Mouse (Mus musculus) hindbrain, embryonic 16.5 days (tissue): ENCODE results near the gene Tmem132a. TPM values are rescaled to one million over a fixed set of nuclear protein-coding genes. Genes with fewer than 3 reads are reported as not detected.

ENCODE experiments used
- ATAC-seq: fragments of 200-750 bp; cut with Nextera tagmentation; 2 replicates; pipeline ENCODE4 v1.8.0; 2017; ENCODE audit warnings: moderate TSS enrichment, moderate library complexity
- H3K27ac ChIP-seq: fragments of 300-500 bp; sonication (generic); 2 replicates; pipeline ENCODE4 v1.5.1; 2014; ENCODE audit warnings: low read depth, mild to moderate bottlenecking, control low read depth, low read length, moderate library complexity
- H3K27me3 ChIP-seq: fragments of 300-500 bp; sonication (generic); replicated peaks from 2 replicates; pipeline ENCODE4 v1.6.1; 2014; ENCODE audit warnings: low read length; ENCODE audit not compliant: control insufficient read depth, insufficient read depth
- H3K36me3 ChIP-seq: fragments of 300-500 bp; sonication (generic); 2 replicates; pipeline ENCODE4 v1.6.1; 2014; ENCODE audit warnings: mild to moderate bottlenecking, low read length, moderate library complexity, mixed read lengths; ENCODE audit not compliant: control insufficient read depth, insufficient read depth
- H3K4me1 ChIP-seq: fragments of 300-500 bp; sonication (generic); 2 replicates; pipeline ENCODE4 v1.6.1; 2014; ENCODE audit warnings: low read depth, low read length; ENCODE audit not compliant: control insufficient read depth, insufficient read depth
- H3K4me2 ChIP-seq: fragments of 300-500 bp; sonication (generic); 2 replicates; pipeline ENCODE4 v1.6.1; 2014; ENCODE audit warnings: mild to moderate bottlenecking, low read length, control low read depth, moderate library complexity
- H3K4me3 ChIP-seq: fragments of 300-500 bp; sonication (generic); 2 replicates; pipeline ENCODE4 v1.5.1; 2014; ENCODE audit warnings: mild to moderate bottlenecking, low read length, control low read depth, moderate library complexity
- H3K9ac ChIP-seq: fragments of 300-500 bp; sonication (generic); 2 replicates; pipeline ENCODE4 v1.6.1; 2014; ENCODE audit warnings: low read depth, mild to moderate bottlenecking, control low read depth, low read length, moderate library complexity
- H3K9me3 ChIP-seq: fragments of 300-500 bp; sonication (generic); 2 replicates; pipeline ENCODE4 v1.6.1; 2014; ENCODE audit warnings: mild to moderate bottlenecking, low read length, moderate library complexity; ENCODE audit not compliant: control insufficient read depth
- WGBS: fragments of 180-500 bp; shearing (Covaris S2); extraction: QIAGEN DNeasy Blood & Tissue Kit; methylation state at CpG from one replicate; pipeline ENCODE4 v1.1.7; 2014; 5-methylcytosine and 5-hydroxymethylcytosine counted together
- polyA plus RNA-seq: library from polyadenylated mRNA; unstranded; fragments of >200 nt; fragmentation: Nextera tagmentation; extraction: Ambion mirVana; gene quantifications from 2 replicates; pipeline ENCODE4 v1.2.1, GENCODE M21; 2015

Gene Tmem132a
- polyA plus RNA-seq, 1 experiment from 2014 or later: 180 TPM

DNA sequence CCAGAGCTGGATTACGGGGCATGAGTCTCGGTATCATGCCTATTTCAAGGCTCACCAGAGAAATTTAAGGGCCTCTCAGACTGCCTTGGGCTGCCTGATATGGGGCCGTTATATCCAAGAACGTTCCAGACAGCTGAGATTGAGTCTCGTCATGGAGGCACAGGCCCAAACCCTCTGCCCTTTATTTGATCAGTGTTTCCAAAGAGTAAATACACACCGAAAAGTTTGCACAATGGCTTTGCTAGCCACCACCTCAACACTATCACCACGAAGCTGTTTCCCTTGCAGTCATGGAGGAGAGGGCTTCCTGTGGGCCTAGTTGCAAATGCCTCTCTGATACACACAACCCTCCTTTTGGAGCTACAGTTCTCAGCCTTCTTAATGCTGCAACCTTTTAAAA lies 45.7 kb downstream of the Tmem132a start:
- no peak overlapping the region for H3K4me3 ChIP-seq
- WGBS: 92% methylated on average over 7 of the region's 7 CpGs

DNA sequence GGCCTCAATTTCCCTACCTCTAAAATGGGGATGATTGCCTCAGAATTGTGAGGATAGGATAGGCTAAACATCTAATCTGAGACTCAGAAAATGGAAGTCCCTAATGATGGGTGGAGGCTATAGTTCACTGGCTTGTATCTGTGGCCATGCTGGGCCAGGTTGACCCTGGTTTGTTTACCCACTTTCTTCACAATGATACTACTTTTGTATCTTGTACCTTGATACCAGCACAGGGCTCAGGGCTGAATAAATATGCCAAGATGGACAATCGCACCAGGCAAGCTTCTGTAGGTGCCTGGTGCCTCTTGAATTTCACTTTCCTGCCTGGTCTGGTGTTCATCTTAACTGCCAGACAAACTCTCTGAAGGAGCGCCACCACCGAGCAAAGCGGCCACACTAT lies 47.2 kb downstream of the Tmem132a start:
- no peak overlapping the region for H3K9ac ChIP-seq
- H3K4me2 ChIP-seq: no peak overlapping the region
- no peak for ATAC-seq
- WGBS: 99% methylated on average over 4 of the region's 4 CpGs
- no peaks in the 10 kb centered on the region for H3K27me3 ChIP-seq
- H3K36me3 ChIP-seq: no peaks in the 10 kb centered on the region
- H3K4me3 ChIP-seq: no peak overlapping the region
- no peaks in the 10 kb centered on the region for H3K9me3 ChIP-seq
- H3K27ac ChIP-seq: no peak overlapping the region
- H3K4me1 ChIP-seq: no peaks in the 10 kb centered on the region

More for the DNA sequence above, 45.7 kb downstream of the Tmem132a start:
- Histone ChIP-seq H3K4me1 (no peaks in the 10 kb centered on the region), H3K27me3 (no peaks in the 10 kb centered on the region), H3K36me3 (no peaks in the 10 kb centered on the region), H3K27ac (no peak overlapping the region), H3K9me3 (no peaks in the 10 kb centered on the region), H3K9ac (no peak overlapping the region), H3K4me2 (no peak overlapping the region)
- no peak for ATAC-seq

DNA sequence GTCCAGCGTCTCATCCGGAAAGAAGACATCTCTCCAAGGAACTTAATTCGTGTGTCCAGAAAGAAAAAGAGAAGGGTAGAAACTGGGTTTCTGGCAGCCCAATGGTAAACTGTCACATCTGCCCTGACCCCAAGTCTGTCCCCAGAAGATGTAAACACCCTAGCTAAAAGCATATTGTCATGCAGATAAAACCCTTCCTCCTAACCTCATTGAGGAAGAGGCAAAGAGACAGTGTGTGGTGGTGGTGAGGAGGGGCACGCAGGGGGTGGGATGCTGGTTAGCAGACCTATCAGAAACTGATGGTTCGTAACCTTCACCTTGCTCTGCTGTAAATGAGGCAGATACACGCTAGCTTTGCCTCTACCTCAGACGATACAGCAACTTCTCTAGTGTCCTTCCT lies 48.4 kb downstream of the Tmem132a start:
- Histone ChIP-seq H3K27ac (no peak overlapping the region), H3K4me1 (no peaks in the 10 kb centered on the region), H3K4me2 (no peak overlapping the region), H3K4me3 (no peak overlapping the region), H3K9ac (no peak overlapping the region), H3K9me3 (no peaks in the 10 kb centered on the region), H3K27me3 (no peaks in the 10 kb centered on the region), H3K36me3 (no peaks in the 10 kb centered on the region)
- WGBS: 52% methylated on average over 7 of the region's 7 CpGs
- no peak for ATAC-seq

DNA sequence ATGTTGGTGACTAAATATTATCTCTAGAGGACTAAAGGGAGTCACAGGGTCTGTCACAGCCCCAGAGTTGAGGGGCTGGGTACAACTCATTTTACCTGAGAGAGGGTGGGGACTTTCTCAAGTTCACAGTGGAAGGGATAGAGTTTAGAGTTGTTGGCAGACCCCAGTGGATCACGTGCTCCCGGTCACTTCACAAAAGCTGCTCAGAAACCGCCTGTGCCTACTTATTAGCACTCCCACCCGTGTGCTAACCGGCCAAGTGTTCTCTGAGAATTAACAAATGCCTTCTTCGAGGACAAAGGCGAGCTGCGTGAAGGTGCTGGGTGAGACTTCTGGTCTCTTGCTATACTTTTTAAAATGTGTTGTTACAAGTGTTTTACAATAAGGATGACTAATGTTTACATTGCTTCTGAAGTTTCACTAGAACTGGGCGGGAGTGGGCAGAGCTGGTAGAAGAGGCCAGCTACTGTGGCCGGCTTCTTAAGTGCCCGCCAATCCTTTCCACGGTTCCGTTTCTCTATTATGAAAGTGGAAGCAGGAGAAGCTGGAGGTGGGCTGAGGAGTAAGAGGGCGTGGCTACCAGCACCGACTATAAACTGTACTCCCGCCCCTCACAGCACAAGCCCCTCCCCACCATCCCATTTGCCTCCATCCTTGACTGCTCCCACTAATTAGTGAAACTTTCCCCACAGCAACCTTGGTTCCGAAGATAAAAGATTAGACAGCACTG lies 51.4 kb downstream of the Tmem132a start:
- Histone ChIP-seq H3K4me1 (no peaks in the 10 kb centered on the region), H3K27ac (no peak overlapping the region), H3K9me3 (no peaks in the 10 kb centered on the region), H3K36me3 (no peaks in the 10 kb centered on the region), H3K9ac (no peak overlapping the region), H3K4me2 (0 out of 2 replicates have a peak overlapping the region, but pooled peaks have one; percentile 10), H3K4me3 (no peak overlapping the region), H3K27me3 (no peaks in the 10 kb centered on the region)
- ATAC-seq: no peak
- WGBS: 42% methylated on average over 17 of the region's 17 CpGs

DNA sequence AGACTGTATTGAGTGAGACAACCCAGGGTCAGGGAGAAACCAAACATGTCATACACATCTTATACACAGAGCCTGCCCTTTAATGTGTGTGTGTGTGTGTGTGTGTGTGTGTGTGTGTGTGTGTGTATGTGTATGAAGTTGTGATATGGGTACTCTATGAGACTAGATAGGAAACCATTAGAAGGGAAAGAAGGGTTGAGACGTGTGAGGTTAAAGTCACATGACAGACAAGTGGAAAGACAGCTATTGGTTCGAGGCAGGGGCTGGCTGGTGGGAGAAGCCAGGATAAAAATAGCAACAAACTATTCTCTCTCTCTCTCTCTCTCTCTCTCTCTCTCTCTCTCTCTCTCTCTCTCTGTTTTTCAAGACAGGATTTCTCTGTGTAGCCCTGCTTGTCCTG lies 53.3 kb downstream of the Tmem132a start:
- Histone ChIP-seq H3K9ac (no peak overlapping the region), H3K4me2 (no peak overlapping the region), H3K4me3 (no peak overlapping the region), H3K36me3 (no peaks in the 10 kb centered on the region), H3K4me1 (no peaks in the 10 kb centered on the region), H3K27ac (no peak overlapping the region), H3K27me3 (no peaks in the 10 kb centered on the region), H3K9me3 (no peaks in the 10 kb centered on the region)
- no peak for ATAC-seq
- WGBS: 75% methylated on average over 2 of the region's 2 CpGs

DNA sequence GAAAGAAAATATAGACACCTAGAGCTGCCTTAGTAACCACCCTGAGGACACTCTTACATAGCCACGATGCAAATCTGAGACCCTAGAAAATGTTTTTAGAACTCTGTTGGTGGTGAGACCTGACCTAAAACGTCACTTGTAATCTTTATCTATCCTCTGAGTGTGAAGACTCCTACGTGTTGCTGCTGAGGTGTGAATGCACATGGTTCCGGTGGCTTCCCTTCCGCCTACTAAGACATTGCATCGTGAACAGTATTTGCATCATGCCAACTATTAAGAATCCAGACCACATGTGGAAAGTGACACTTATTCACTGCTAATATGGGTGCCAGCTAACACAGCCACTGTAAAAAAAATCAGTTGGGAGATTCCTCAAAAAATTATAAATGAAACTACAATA lies 53.9 kb downstream of the Tmem132a start:
- H3K4me3 ChIP-seq: no peak overlapping the region
- WGBS: 89% methylated on average over 6 of the region's 6 CpGs
- H3K4me2 ChIP-seq: no peak overlapping the region
- H3K36me3 ChIP-seq: no peaks in the 10 kb centered on the region
- no peaks in the 10 kb centered on the region for H3K9me3 ChIP-seq
- no peak overlapping the region for H3K27ac ChIP-seq
- ATAC-seq: no peak
- no peaks in the 10 kb centered on the region for H3K4me1 ChIP-seq
- no peak overlapping the region for H3K9ac ChIP-seq
- H3K27me3 ChIP-seq: no peaks in the 10 kb centered on the region

DNA sequence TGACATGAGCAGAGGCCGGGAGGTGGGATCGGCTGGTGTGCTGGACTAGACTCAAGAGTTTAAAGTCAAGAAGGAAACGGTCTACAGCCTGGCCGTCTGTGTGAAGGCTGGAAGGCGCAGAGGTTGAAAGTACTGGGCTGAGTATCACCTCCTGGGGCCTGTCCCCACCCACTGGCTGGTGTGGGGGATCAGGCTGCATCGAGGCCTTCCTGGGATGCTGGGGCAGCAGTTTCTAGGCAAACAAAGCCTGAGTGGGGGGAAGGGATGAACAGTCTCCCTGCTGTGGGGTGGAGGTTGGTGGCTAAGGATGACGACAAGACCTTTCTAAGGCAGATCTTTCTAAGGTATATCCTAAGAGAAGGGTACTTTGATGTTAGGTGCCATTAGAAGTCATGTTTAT lies 55.8 kb downstream of the Tmem132a start:
- Histone ChIP-seq H3K36me3 (no peaks in the 10 kb centered on the region), H3K4me2 (no peak overlapping the region), H3K9ac (no peak overlapping the region), H3K9me3 (no peaks in the 10 kb centered on the region), H3K27me3 (no peaks in the 10 kb centered on the region), H3K4me3 (no peak overlapping the region), H3K4me1 (peaks cover 5% of the 10 kb centered on the region), H3K27ac (no peak overlapping the region)
- ATAC-seq: no peak
- 72% methylated on average over 7 of the region's 7 CpGs for WGBS

DNA sequence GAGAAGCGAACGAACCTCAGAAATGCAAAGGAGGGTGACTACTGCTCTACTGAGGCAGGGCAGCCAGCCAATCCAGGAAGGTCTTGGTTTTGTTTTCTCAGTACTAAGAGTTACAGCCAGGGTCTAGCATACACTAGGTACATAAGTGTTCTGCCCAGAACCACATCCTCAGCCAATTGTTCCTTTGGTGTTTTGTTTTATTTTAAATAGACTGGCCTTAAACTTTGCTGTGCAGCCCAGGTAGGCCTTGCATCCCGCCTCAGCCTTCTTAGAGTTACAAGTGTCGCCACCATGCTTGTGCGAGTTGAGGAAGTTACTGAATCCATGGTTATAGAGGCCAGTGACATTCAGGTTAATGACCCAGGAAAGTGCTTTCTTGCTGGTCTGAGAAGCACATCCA lies 56.7 kb downstream of the Tmem132a start:
- no peak for ATAC-seq
- 98% methylated on average over 5 of the region's 5 CpGs for WGBS
- H3K4me2 ChIP-seq: no peak overlapping the region

DNA sequence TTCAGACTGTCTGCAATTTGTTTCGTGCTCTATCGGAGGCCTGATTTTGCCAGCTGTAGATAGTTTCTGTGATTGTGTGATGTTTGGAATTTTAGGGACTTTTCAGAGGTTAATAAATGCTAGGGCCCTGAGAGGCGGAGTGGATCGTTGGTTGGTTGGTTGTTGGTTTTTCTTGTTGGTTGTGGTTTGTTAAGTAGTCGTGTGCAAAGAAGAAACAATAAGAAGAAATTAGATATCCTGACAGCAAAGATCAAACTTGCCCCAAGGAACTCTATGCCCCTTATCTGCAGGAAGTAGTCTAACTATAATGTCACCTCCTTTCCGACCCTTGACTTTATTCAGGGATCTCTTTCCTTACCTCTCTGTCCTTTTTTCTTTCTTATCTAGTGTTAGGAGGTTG lies 58.3 kb downstream of the Tmem132a start:
- H3K9me3 ChIP-seq: no peaks in the 10 kb centered on the region
- H3K4me1 ChIP-seq: peaks cover 5% of the 10 kb centered on the region
- no peak overlapping the region for H3K4me2 ChIP-seq
- no peak for ATAC-seq
- H3K27me3 ChIP-seq: no peaks in the 10 kb centered on the region
- no peak overlapping the region for H3K9ac ChIP-seq
- no peak overlapping the region for H3K4me3 ChIP-seq
- WGBS: 90% methylated on average over 6 of the region's 6 CpGs
- H3K27ac ChIP-seq: no peak overlapping the region
- H3K36me3 ChIP-seq: no peaks in the 10 kb centered on the region

More for the DNA sequence above, 56.7 kb downstream of the Tmem132a start:
- H3K4me3 ChIP-seq: no peak overlapping the region
- H3K9ac ChIP-seq: no peak overlapping the region
- H3K27me3 ChIP-seq: no peaks in the 10 kb centered on the region
- no peaks in the 10 kb centered on the region for H3K9me3 ChIP-seq
- no peaks in the 10 kb centered on the region for H3K36me3 ChIP-seq
- H3K27ac ChIP-seq: no peak overlapping the region
- peaks cover 5% of the 10 kb centered on the region for H3K4me1 ChIP-seq
